Mouse (Mus musculus): ENCODE data around the gene Snx11. TPM values are rescaled to one million over a fixed set of nuclear protein-coding genes. Genes with fewer than 3 reads are reported as not detected.
A peak's percentile ranks its signal among the peaks of the same experiment; 100 is the strongest.
"Not testable (repeated sequence)": the region's sequence is repeated elsewhere in the genome, so short reads cannot be mapped to it uniquely, and the experiment has no call there.

Gene Snx11
- polyA plus RNA-seq, 1 experiment from 2014 or later = 18.6 TPM

DNA sequence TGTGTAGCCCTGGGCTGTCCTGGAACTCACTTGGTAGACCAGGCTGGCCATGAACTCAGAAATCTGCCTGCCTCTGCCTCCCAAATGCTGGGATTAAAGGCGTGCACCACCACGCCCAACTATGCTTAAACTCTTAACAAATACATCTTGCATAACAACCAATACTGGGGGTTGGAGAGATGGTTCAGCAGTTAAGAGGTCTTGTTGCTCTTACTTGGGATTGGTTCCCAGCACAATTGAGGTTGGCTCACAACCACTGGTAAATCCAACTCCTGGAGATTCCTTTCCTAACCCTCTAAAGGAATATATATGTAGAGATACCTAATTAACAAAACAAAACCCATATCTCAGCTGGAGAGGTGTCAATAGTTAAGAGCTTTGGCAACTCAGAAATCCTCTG is 18.7 kb upstream of the Snx11 start:
- no peak for DNase-seq (ENCODE audit: low spot score)

DNA sequence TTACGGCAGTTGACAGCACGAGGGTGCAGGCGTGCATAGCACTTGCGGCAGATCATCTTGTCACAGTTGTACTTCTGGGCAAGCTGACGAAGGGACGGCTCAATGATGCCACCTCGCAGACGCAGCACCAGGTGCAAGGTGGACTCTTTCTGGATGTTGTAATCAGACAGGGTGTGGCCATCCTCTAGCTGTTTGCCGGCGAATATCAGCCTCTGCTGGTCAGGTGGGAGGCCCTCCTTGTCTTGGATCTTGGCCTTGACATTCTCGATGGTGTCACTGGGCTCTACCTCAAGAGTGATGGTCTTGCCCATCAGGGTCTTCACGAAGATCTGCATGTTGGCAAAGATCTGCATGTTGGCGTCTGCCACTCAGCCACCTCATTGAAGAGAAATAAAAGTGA is 18.1 kb upstream of the Snx11 start:
- no peak for DNase-seq (ENCODE audit: low spot score)

DNA sequence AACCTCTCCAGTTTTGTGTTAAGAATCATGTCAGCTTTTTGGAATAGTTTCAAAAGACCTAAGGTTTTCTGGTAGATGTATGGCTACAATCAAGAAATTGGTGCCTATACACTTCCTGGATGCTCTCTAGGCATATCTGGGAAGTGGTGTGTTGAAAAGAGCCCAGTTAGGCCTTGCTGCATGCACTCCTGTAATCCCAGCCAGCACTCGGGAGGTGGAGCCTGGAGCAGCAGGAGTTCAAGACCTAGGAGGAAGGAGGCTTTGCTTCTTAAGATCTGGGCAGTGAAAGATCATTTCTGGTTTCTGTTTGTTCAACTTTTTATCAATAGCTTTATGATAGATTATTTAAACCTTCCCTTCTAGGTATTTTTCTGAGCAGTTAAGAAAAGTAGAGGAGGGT is 13.3 kb upstream of the Snx11 start:
- DNase-seq (ENCODE audit: low spot score) = no peak

DNA sequence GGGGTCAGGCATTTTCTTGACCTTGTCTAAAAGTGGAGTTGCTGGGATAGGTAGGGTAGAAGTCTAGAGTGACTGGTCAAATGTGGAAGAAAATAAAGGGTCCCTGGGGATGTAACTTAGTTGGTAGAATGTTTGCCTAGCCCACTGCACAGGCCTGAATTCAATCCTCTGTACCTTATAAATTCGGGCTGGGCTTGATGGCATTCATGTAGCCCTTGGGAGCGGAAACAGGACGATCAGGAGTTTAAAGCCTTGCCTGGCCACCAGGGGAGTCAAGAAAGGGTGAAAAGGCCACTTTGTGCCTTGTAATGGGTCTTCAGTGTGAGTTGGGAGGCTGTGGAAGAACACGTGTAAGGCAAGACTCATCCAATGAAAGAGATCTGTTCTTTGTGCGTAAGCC is 12.6 kb upstream of the Snx11 start:
- DNase-seq (ENCODE audit: low spot score) = peak; percentile 6

DNA sequence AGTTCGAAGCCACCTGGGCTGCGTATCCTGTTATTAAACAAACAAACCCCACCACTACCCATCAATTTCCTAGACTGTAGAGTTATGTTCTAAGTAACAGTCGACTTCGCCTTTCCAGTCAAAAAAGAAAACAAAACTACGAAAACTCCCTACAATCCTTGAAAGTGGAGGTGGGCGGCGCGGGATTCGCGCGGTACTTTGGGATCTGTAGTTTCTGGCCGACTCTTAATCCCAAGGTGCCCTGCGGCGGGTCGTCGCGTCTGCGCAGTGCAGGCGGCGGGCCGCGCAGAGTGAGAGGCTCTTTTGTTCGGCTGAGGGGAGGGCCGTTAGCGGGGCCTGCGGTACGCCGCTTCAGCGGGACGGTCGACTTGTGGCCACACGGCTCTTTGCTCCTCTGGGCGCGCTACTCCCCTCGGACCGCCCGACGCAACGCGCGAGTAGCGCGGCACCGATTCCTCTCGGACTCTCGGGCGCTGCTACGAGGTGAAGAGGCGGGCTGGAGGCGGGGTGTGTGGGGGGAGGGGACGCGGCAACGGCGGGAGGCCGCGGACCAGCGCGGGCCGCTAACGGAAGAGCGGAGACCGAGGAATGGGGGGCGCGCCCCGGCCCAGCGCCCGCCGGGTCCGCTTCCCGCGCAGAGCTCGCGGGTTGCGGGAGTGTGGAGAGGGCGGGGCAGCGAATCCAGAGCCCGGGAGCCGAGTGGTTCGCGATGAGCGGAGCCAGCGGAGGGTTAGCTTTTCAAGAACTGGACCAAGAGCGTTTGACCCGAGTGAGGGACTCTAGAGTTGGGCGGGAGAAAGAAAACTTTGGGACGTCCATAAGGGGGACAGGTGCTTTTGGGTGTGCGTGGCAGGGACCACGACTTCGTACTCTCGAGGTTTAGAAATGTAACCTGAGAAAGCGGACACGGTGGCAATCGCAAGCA is 11.8 kb upstream of the Snx11 start, which contains the start of gene Cbx1:
Cbx1 (plus strand) TSS at position 257 of the 925 bp plus-strand sequence.
- peak; percentile 90 for DNase-seq (ENCODE audit: low spot score)

DNA sequence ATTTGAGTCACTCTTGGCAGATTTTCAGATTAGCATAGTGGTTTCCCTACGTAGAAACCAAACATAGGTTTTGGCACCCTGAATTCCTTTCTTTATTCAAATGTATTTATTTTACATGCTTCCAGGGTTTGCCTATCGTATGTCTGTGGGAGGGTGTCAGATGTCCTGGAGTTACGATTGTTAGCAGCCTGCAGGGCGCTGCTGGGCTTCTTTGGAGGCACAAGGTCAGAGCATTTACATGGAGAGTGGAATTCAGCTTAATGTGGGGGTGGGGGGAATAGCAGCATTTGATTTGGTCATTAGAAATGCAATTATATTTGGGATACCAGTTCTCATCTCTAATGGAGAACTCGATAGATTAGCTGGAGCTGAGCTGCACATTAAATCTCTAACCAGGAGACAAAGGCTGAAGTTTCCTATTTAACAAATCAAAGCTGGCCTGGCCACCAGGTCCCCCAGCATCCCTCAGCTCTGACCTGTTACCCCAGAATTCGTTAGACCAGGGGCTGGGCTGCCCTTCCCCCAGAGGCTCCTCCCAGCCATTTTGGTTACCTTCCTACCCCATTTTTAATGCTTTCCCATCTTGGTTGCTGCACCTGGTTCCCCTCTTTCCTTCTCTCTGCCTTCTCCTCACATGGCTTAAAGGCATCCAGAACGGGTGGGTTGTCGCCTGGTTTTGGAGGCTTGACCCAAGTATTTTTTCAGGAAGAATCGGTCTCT is 9.5 kb upstream of the Snx11 start:
- DNase-seq (ENCODE audit: low spot score) = no peak

DNA sequence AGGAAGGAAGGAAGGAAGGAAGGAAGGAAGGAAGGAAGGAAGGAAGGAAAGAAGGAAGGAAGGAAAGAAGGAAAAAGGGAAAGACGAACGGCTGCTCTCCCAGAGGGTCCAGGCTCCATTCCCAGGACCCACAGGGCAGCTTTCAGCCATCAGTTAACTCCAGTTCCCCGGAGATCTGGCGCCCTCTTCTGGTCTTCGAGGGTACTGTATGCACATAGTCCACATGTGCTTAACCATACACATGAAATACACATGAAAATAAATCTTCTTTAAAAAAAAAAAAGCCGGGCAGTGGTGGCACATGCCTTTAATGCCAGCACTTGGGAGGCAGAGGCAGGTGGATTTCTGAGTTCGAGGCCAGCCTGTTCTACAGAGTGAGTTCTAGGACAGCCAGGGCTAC is 7.5 kb upstream of the Snx11 start:
- DNase-seq (ENCODE audit: low spot score) = peak; percentile 64

DNA sequence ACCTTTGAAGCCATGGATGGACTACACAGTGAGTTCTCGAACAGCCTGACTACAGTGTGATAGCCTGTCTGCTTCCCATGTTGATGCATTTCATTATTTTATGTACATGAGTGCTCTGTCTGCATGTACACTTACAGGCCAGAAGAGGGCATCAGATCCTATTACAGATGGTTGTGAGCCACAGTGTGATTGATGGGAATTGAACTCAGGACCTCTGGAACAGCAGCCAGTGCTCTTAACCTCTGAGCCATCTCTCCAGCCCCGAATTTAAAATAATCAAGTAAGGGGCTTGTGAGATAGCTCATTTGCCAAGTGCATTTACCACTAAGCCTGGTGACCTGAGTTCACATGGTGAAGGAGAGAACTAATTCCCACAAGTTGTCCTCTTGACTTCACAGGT is 4.1 kb upstream of the Snx11 start:
- peak; percentile 25 for DNase-seq (ENCODE audit: low spot score)

DNA sequence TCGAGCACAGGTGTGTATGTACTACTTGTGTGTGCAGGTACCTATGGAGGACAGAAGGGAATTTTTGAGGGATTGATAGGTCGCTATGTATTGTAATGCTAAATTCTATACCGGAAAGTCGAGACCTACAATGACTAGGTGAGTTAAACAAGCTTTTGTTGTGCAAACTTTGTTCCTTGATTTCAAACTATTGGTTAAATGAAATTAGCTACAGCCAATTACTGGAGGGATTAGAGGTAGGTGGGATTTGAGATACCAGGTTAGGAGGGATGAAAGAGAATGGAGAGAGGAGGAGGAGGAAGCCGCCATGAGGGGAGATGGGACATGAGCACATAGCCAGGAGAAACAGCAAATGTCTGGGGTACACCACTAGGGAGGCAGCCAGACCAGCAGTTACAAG is 2.9 kb upstream of the Snx11 start:
- DNase-seq (ENCODE audit: low spot score) = no peak

DNA sequence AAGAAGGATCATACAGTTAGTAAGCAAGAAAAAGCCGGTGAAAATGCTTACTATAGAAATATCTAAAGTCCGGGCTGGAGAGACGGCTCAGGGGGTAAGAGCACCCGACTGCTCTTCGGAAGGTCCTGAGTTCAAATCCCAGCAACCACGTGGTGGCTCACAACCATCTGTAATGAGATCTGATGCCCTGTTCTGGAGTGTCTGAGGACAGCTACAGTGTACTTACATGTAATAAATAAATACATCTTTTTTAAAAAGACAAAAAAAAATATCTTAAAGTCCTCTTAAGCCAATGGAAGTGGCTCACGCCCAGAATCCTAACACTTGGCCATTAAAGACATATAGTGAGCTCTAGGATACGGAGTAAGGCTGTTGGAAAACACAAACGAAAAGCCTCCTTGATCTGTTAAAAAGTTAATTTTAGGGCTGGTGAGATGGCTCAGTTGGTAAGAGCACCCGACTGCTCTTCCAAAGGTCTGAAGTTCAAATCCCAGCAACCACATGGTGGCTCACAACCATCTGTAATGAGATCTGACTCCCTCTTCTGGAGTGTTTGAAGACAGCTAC is 785 bp upstream of the Snx11 start:
- DNase-seq (ENCODE audit: low spot score) = not testable (repeated sequence)

DNA sequence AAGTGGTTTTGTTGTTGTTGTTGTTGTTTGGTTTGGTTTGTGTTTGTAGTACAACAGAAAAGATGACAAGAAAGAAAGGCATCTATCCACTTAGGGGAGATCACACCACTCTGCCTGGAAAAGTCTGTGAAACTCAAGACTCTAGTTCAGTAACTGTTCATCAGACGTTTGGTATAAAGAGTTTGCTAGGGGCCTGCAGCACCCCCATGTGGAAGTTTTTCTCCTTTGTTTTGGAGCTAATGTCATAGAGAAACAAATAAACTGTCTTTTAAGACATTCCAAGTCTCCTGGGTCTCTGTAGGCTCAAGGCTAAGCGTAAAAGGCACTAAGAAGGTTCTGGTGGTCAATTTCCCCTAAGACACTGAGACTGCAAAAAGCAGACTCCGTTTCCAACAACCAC is 1.3 kb downstream of the Snx11 start:
- DNase-seq (ENCODE audit: low spot score) = peak; percentile 13

DNA sequence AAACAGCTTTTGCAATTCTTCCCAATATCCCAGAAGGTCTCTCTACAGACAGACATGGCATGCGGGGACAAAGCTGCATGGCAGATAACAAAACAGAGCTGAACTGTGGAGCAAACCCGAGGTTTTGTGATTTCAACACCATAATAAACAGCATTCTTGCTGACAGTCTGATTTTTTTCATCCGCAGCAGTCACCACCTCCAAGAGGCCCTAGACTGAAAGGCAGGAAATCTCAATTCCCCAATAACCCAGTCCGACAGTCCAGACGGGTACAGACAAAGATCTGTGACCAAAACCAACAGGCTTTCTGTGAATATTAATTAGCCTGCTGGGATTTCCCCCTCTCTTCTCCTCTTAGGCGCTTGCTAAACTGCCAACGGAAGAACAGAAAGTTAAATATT is 1.7 kb downstream of the Snx11 start:
- no peak for DNase-seq (ENCODE audit: low spot score)

DNA sequence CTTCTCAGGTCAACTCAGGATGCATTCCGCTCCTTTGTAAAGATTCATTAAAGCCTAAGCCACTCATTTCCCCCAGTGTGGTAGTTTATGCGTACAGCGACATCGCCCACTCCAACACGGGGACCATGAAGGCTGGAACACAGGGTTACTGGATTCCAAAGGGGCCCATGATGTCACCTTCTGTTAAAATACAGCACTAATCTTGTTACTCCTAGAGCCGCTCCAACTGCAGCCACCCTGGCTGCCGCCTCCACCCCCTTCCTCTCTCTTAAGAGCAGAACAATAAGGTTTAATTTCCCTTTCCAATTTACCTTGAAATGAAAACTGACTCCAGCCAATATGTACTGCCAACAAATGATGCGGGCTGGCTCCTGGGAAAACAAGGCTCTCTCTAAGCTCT is 2.3 kb downstream of the Snx11 start:
- no peak for DNase-seq (ENCODE audit: low spot score)

DNA sequence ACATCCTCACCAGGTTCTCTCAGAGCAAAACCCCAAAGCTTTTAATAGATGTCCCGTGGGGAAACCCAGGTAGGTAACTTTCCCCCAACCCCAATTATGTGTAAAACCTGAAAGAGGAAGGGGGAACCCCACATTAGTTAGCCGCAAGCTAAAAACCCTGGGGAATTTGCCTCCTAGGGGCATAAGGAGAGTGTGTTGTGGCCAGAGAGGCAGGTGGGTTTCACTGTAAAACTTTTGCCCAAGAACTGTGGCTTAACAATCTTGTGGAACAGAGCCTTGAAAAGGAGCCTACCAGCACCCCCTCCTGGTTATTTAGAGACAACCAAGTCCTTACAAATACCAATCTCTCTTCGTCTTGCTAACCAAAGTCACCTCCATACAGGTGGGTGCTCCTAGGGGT is 2.8 kb downstream of the Snx11 start:
- DNase-seq (ENCODE audit: low spot score) = peak; percentile 18

DNA sequence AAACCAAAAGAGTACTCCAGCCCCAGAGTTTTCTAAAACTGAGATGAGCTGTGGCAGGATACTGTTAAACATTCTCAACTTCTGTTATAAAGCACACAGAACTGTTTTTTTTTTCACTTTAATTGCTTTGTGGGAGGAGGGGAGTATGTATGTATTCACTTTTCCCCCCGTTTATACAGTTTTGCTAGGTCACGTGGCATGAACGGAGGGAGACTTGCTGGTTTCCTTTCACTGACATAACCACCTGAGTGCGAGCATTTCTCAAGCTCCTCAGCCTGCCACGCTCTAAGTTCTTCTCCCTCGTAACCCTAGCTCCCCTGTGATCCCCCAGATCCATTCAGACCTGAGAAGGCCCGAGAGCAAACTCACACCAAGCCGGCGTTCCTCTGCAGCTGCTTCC is 4.9 kb downstream of the Snx11 start:
- DNase-seq (ENCODE audit: low spot score) = no peak

DNA sequence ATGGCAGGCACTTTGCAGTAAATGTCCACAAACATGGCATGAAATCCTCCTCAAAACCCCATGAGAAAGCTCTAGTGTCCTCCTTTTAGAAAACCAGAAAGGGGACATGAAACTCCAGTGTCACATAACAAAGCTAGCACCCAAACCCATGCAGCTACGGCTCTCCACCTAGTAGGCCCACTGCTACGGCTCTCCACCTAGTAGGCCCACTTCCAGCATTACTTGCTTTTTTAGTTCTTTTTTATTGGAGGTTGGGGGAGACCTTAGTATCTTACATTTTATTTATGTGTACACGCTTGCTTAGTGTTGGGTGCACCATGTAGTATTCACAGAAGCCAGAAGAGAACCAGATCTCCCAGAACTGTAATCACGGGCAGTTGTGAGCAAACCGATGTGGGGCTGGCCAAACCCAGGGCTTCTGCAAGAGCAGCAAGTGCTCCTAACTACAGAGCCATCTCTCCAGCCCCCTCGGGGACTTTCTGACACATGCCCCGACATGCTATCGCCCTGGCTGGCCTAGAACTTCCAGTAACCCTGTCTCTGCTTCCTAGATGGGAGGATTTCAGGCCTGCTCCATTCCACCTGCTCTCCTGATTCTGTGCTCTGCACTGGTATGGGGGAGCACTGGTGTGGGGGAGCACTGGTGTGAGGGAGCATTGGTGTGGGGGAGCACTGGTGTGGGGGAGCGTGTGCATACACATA is 5.9 kb downstream of the Snx11 start:
- no peak for DNase-seq (ENCODE audit: low spot score)

DNA sequence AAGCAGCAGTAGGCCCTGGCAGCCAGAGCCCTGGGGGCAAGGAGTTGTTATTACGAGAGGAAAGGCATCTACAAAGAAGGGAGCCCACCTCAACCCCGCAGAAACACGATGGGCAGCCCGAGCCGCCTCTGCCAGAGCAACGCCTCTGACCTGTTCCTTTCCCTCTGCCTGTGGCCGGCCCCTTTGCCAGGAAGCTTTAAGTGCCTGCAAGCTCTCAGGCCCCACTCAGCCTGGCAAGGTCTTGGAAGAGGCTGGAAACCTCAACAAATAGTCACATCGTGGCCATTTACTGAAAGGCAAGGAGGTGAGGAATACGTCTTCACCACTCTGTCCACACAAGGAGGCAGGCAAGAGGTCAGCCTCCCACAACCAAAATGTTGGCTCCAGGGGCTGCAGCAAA is 9.1 kb downstream of the Snx11 start:
- DNase-seq (ENCODE audit: low spot score) = no peak

DNA sequence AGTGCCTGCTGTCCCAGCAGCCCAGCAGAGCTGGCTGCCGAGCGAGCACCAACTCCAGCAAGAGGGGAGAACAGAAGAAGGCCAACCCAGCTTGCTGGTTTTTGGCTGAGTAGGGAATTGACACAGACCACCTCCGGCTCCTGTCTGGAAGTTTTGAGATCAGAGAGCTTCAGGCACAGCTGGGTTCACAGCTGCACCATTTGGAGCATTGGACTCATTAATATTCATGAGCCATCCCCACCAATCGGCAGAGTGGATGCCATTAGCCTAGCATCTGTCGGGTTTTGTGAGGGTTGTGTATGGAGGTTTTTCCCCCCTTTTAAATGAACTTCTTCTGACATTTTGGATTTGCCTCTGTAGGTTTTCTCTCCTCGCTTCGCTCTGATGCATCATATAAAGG is 10.3 kb downstream of the Snx11 start:
- DNase-seq (ENCODE audit: low spot score) = no peak

DNA sequence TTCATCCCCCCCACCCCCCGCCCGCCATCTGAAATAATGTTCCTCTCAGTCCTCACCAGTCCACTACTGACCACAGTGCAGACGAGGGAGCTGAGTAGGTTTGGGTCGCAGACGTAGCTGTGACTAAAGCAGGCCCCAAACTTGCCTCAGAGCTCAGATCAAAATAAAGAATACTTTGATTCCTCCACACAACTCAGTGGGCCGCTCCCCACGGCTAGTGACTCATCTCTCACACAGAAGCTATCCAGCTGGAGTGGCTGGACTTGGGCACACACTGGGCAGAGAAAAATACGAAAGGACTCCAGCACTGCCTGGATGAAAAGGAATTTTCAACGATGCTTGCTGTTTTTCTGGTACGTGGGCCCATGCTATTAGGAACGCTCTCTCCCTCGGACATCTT is 10.8 kb downstream of the Snx11 start:
- DNase-seq (ENCODE audit: low spot score) = no peak

DNA sequence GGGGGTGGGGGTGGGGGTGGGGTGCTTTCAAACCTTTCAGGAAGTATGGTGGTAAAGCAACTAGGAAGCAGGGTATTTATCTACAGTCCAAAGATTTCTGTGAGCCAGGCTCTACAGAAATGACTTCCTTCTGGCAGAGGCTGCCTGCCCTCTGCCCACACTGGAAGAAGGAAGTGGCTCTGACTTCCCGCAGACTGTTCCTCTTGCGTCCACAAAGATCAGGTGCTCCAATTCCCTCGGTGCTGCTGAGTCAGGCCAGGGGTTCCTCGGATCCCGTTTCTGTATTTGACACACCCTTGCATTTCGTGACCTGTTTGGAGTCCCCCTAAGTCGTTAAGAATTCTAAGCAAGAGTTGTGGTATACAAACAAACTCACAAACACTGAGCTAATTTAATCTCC is 11.7 kb downstream of the Snx11 start:
- DNase-seq (ENCODE audit: low spot score) = no peak

DNA sequence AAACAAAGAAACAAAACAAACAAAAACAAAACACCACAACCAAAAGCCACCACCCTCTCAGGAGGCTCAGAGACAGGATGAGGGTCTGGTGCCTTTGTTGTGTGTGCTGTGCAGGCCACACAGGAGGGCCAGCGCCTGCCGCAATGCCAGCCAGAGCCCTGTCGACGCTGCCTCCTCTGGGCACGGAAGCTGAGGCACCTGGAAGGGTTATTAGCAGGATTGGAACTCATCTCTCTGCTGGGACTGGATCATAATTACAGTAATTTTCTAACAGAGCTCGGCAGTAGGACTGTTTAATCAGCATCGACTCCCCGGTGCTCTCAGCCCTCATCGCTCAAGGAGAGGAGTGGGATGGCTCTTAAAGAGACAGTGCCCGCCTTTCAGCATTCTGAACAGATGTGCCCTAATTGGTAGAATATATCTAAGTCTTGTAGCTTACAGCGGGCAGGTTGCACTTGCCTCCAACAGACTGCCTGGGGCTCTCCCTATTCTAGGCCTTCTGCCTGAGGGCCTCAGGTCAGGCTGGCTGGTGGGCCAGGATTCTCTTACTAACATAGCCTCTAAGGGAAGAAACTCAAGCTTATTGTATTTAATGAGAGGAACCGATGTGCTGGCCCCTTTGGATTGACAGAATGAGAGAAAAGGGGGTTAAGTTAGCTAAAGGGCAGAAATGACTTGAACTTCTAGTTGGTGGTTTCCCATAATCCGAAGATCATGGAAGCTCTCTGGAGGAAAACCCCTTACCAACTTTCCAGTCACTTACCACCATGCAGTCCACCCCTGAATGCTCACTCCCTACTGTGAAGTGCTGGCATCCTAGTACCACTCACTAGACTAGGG is 12.6 kb downstream of the Snx11 start:
- no peak for DNase-seq (ENCODE audit: low spot score)

All from thymus, postnatal 0 days (tissue).